Mouse (Mus musculus): ENCODE measurements around the gene Mycbpap. TPM values are rescaled to one million over a fixed set of nuclear protein-coding genes. Genes with fewer than 3 reads are reported as not detected.
A peak's percentile ranks its signal among the peaks of the same experiment; 100 is the strongest.

Mycbpap gene
- polyA plus RNA-seq, 1 experiment from 2014 or later: 4.6 TPM

GRCm38 (mm10) chr11:94513452-94513851, 8.1 kb downstream of the Mycbpap start:
- Histone ChIP-seq H3K4me1 (replicated peaks) (peaks cover 14% of the 10 kb centered on the region), H3K27ac (no peak overlapping the region), H3K9me3 (no peaks in the 10 kb centered on the region), H3K4me3 (no peak overlapping the region), H3K36me3 (no peaks in the 10 kb centered on the region), H3K27me3 (ENCODE audit: insufficient read depth, poor library complexity, severe bottlenecking) (no peaks in the 10 kb centered on the region)
- WGBS: 77% methylated on average over 9 of the region's 9 CpGs
- no peak for DNase-seq (ENCODE audit: low spot score)

GRCm38 (mm10) chr11:94508976-94509375, 12.6 kb downstream of the Mycbpap start:
- H3K4me1 ChIP-seq (replicated peaks): 0 out of 2 replicates have a peak, but pooled peaks cover 4% of the 10 kb centered on the region
- no peak overlapping the region for H3K4me3 ChIP-seq
- 92% methylated on average over 10 of the region's 10 CpGs for WGBS
- no peak for DNase-seq (ENCODE audit: low spot score)
- no peaks in the 10 kb centered on the region for H3K36me3 ChIP-seq
- no peak overlapping the region for H3K27ac ChIP-seq
- H3K27me3 ChIP-seq (ENCODE audit: insufficient read depth, poor library complexity, severe bottlenecking): no peaks in the 10 kb centered on the region
- no peaks in the 10 kb centered on the region for H3K9me3 ChIP-seq

- WGBS: 91% methylated on average over 8 of the region's 8 CpGs
- no peak overlapping the region for H3K27ac ChIP-seq
Measured at GRCm38 (mm10) chr11:94501482-94501881, 20.1 kb downstream of the Mycbpap start.

GRCm38 (mm10) chr11:94500362-94500761, 21.2 kb downstream of the Mycbpap start:
- peaks cover 67% of the 10 kb centered on the region for H3K27me3 ChIP-seq (ENCODE audit: insufficient read depth, poor library complexity, severe bottlenecking)
- peaks cover 37% of the 10 kb centered on the region for H3K4me1 ChIP-seq (replicated peaks)
- peak overlapping the region; percentile 45; the same call in 1 of the 2 replicates for H3K4me3 ChIP-seq
- H3K27ac ChIP-seq: peak overlapping the region; percentile 78
- 22% methylated on average over 8 of the region's 8 CpGs for WGBS
- DNase-seq (ENCODE audit: low spot score): no peak
- no peaks in the 10 kb centered on the region for H3K9me3 ChIP-seq
- H3K36me3 ChIP-seq: no peaks in the 10 kb centered on the region

More at GRCm38 (mm10) chr11:94501482-94501881, 20.1 kb downstream of the Mycbpap start:
- Histone ChIP-seq H3K4me3 (no peak overlapping the region), H3K36me3 (no peaks in the 10 kb centered on the region), H3K4me1 (replicated peaks) (peaks cover 31% of the 10 kb centered on the region), H3K9me3 (no peaks in the 10 kb centered on the region), H3K27me3 (ENCODE audit: insufficient read depth, poor library complexity, severe bottlenecking) (peaks cover 63% of the 10 kb centered on the region)
- DNase-seq (ENCODE audit: low spot score): no peak

- Histone ChIP-seq H3K9me3 (no peaks in the 10 kb centered on the region), H3K27me3 (ENCODE audit: insufficient read depth, poor library complexity, severe bottlenecking) (peaks cover 72% of the 10 kb centered on the region), H3K27ac (peak within 1 kb of the TSS; percentile 78), H3K4me3 (peak within 1 kb of the TSS; percentile 45), H3K36me3 (no peaks in the 10 kb centered on the region), H3K4me1 (replicated peaks) (peaks cover 41% of the 10 kb centered on the region)
- DNase-seq (ENCODE audit: low spot score): peak; percentile 58
- 0% methylated on average over 26 of the region's 26 CpGs for WGBS
Measured at GRCm38 (mm10) chr11:94499661-94500152, 21.8 kb downstream of the Mycbpap start, which contains the start of gene Epn3. Epn3 (minus strand) TSS chr11:94499974.

- WGBS: 15% methylated on average over 2 of the region's 2 CpGs
- Histone ChIP-seq H3K36me3 (no peaks in the 10 kb centered on the region), H3K27ac (peak overlapping the region; percentile 78; the same call in 1 of the 2 replicates), H3K4me3 (peak overlapping the region; percentile 45), H3K4me1 (replicated peaks) (peaks cover 41% of the 10 kb centered on the region), H3K9me3 (no peaks in the 10 kb centered on the region), H3K27me3 (ENCODE audit: insufficient read depth, poor library complexity, severe bottlenecking) (peaks cover 73% of the 10 kb centered on the region)
- no peak for DNase-seq (ENCODE audit: low spot score)
Measured at GRCm38 (mm10) chr11:94499035-94499434, 22.5 kb downstream of the Mycbpap start.

GRCm38 (mm10) chr11:94498093-94498996, 23.2 kb downstream of the Mycbpap start:
- peaks cover 78% of the 10 kb centered on the region for H3K27me3 ChIP-seq (ENCODE audit: insufficient read depth, poor library complexity, severe bottlenecking)
- peak; percentile 16 for DNase-seq (ENCODE audit: low spot score)
- WGBS: 21% methylated on average over 19 of the region's 19 CpGs
- H3K27ac ChIP-seq: peak overlapping the region; percentile 78; the same call in 1 of the 2 replicates
- H3K4me3 ChIP-seq: peak overlapping the region; percentile 45
- peaks cover 41% of the 10 kb centered on the region for H3K4me1 ChIP-seq (replicated peaks)
- H3K9me3 ChIP-seq: no peaks in the 10 kb centered on the region
- H3K36me3 ChIP-seq: no peaks in the 10 kb centered on the region

- no peak for DNase-seq (ENCODE audit: low spot score)
- peaks cover 81% of the 10 kb centered on the region for H3K27me3 ChIP-seq (ENCODE audit: insufficient read depth, poor library complexity, severe bottlenecking)
- H3K4me3 ChIP-seq: no peak overlapping the region
- peaks cover 51% of the 10 kb centered on the region for H3K4me1 ChIP-seq (replicated peaks)
- H3K27ac ChIP-seq: no peak overlapping the region
- H3K9me3 ChIP-seq: no peaks in the 10 kb centered on the region
- 80% methylated on average over 3 of the region's 3 CpGs for WGBS
- no peaks in the 10 kb centered on the region for H3K36me3 ChIP-seq
Measured at GRCm38 (mm10) chr11:94495415-94495814, 26.1 kb downstream of the Mycbpap start.

GRCm38 (mm10) chr11:94491749-94492099, 29.8 kb downstream of the Mycbpap start:
- Histone ChIP-seq H3K27ac (0 out of 2 replicates have a peak overlapping the region, but pooled peaks have one; percentile 81), H3K27me3 (ENCODE audit: insufficient read depth, poor library complexity, severe bottlenecking) (peaks cover 77% of the 10 kb centered on the region)

GRCm38 (mm10) chr11:94491035-94491748, 30.4 kb downstream of the Mycbpap start:
- Histone ChIP-seq H3K9me3 (no peaks in the 10 kb centered on the region), H3K4me1 (replicated peaks) (peaks cover 31% of the 10 kb centered on the region), H3K27ac (peak overlapping the region; percentile 81), H3K36me3 (no peaks in the 10 kb centered on the region), H3K4me3 (peak overlapping the region; percentile 59), H3K27me3 (ENCODE audit: insufficient read depth, poor library complexity, severe bottlenecking) (peaks cover 77% of the 10 kb centered on the region)
- 3% methylated on average over 55 of the region's 55 CpGs for WGBS
- DNase-seq (ENCODE audit: low spot score): peak; percentile 67

More at GRCm38 (mm10) chr11:94491749-94492099, 29.8 kb downstream of the Mycbpap start:
- Histone ChIP-seq H3K9me3 (no peaks in the 10 kb centered on the region), H3K4me1 (replicated peaks) (peaks cover 34% of the 10 kb centered on the region), H3K4me3 (peak overlapping the region; percentile 59), H3K36me3 (no peaks in the 10 kb centered on the region)
- DNase-seq (ENCODE audit: low spot score): no peak
- WGBS: 62% methylated on average over 7 of the region's 7 CpGs

- Histone ChIP-seq H3K27ac (0 out of 2 replicates have a peak overlapping the region, but pooled peaks have one; percentile 5), H3K27me3 (ENCODE audit: insufficient read depth, poor library complexity, severe bottlenecking) (peaks cover 86% of the 10 kb centered on the region), H3K9me3 (no peaks in the 10 kb centered on the region), H3K4me3 (no peak overlapping the region), H3K4me1 (replicated peaks) (peaks cover 30% of the 10 kb centered on the region), H3K36me3 (no peaks in the 10 kb centered on the region)
- whole genome bisulfite sequencing: 37% methylated on average over 4 of the region's 4 CpGs
- no peak for DNase-seq (ENCODE audit: low spot score)
Measured at GRCm38 (mm10) chr11:94489745-94490144, 31.8 kb downstream of the Mycbpap start.

- 88% methylated on average over 11 of the region's 11 CpGs for WGBS
- H3K27me3 ChIP-seq (ENCODE audit: insufficient read depth, poor library complexity, severe bottlenecking): peaks cover 91% of the 10 kb centered on the region
- peaks cover 33% of the 10 kb centered on the region for H3K4me1 ChIP-seq (replicated peaks)
- H3K27ac ChIP-seq: no peak overlapping the region
- H3K9me3 ChIP-seq: no peaks in the 10 kb centered on the region
- H3K36me3 ChIP-seq: no peaks in the 10 kb centered on the region
- H3K4me3 ChIP-seq: no peak overlapping the region
- DNase-seq (ENCODE audit: low spot score): no peak
Measured at GRCm38 (mm10) chr11:94488767-94489533, 32.6 kb downstream of the Mycbpap start.

Measured in hindbrain, embryonic 10.5 days (tissue).